Mouse (Mus musculus): ENCODE measurements around the gene Iqschfp.

Gene Iqschfp

GRCm38 (mm10) chr3:68493586-68494295 lies 601.7 kb downstream of the Iqschfp start:
- DNase-seq (ENCODE audit: low read depth, low spot score): peak; percentile 96

GRCm38 (mm10) chr3:68494296-68495095 lies 602.5 kb downstream of the Iqschfp start:
- peak; percentile 67 for DNase-seq (ENCODE audit: low read depth, low spot score)

- DNase-seq (ENCODE audit: low read depth, low spot score): peak; percentile 95
Observed at GRCm38 (mm10) chr3:68495096-68495735, 603.2 kb downstream of the Iqschfp start.

- DNase-seq (ENCODE audit: low read depth, low spot score): peak; percentile 81
Observed at GRCm38 (mm10) chr3:68495736-68496242, 603.8 kb downstream of the Iqschfp start.

- peak; percentile 15 for DNase-seq (ENCODE audit: low read depth, low spot score)
Observed at GRCm38 (mm10) chr3:68496513-68496912, 604.5 kb downstream of the Iqschfp start.

- no peak for DNase-seq (ENCODE audit: low read depth, low spot score)
Observed at GRCm38 (mm10) chr3:68499532-68500152, 607.6 kb downstream of the Iqschfp start.

GRCm38 (mm10) chr3:68504838-68505237 lies 612.8 kb downstream of the Iqschfp start:
- peak; percentile 53 for DNase-seq (ENCODE audit: low read depth, low spot score)

GRCm38 (mm10) chr3:68506769-68507318 lies 614.8 kb downstream of the Iqschfp start:
- DNase-seq (ENCODE audit: low read depth, low spot score): peak; percentile 48

GRCm38 (mm10) chr3:68508629-68509028 lies 616.6 kb downstream of the Iqschfp start:
- DNase-seq (ENCODE audit: low read depth, low spot score): peak; percentile 99

GRCm38 (mm10) chr3:68510872-68511271 lies 618.8 kb downstream of the Iqschfp start:
- DNase-seq (ENCODE audit: low read depth, low spot score): no peak

- DNase-seq (ENCODE audit: low read depth, low spot score): no peak
Observed at GRCm38 (mm10) chr3:68511744-68512143, 619.7 kb downstream of the Iqschfp start.

GRCm38 (mm10) chr3:68512327-68512726 lies 620.3 kb downstream of the Iqschfp start:
- DNase-seq (ENCODE audit: low read depth, low spot score): no peak

- no peak for DNase-seq (ENCODE audit: low read depth, low spot score)
Observed at GRCm38 (mm10) chr3:68513340-68514119, 621.5 kb downstream of the Iqschfp start.

- DNase-seq (ENCODE audit: low read depth, low spot score): no peak
Observed at GRCm38 (mm10) chr3:68514120-68514497, 622.1 kb downstream of the Iqschfp start.

- no peak for DNase-seq (ENCODE audit: low read depth, low spot score)
Observed at GRCm38 (mm10) chr3:68514717-68515116, 622.7 kb downstream of the Iqschfp start.

- DNase-seq (ENCODE audit: low read depth, low spot score): no peak
Observed at GRCm38 (mm10) chr3:68516393-68517081, 624.5 kb downstream of the Iqschfp start.

GRCm38 (mm10) chr3:68517236-68517635 lies 625.2 kb downstream of the Iqschfp start:
- DNase-seq (ENCODE audit: low read depth, low spot score): no peak

GRCm38 (mm10) chr3:68518041-68518440 lies 626.0 kb downstream of the Iqschfp start:
- DNase-seq (ENCODE audit: low read depth, low spot score): no peak

- no peak for DNase-seq (ENCODE audit: low read depth, low spot score)
Observed at GRCm38 (mm10) chr3:68518586-68518985, 626.6 kb downstream of the Iqschfp start.

GRCm38 (mm10) chr3:68525361-68525878 lies 633.4 kb downstream of the Iqschfp start:
- DNase-seq (ENCODE audit: low read depth, low spot score): no peak

All from 3T3-L1 (cell line).